Mouse (Mus musculus) lung, adult 2 months (tissue): ENCODE measurements around the gene Sdsl.

Source experiments
- CTCF ChIP-seq: fragments of 200-500 bp; IDR thresholded peaks from 2 replicates; pipeline ENCODE4 v1.5.1; 2011; ENCODE audit warnings: mild to moderate bottlenecking, low read length, control low read depth; ENCODE audit not compliant: insufficient read depth
- POLR2A ChIP-seq: fragments of 200-500 bp; IDR thresholded peaks from 2 replicates; pipeline ENCODE4 v1.6.1; 2011; ENCODE audit warnings: low read depth, mild to moderate bottlenecking, control low read depth, low read length, borderline replicate concordance; ENCODE audit errors: extremely low read depth

DNA sequence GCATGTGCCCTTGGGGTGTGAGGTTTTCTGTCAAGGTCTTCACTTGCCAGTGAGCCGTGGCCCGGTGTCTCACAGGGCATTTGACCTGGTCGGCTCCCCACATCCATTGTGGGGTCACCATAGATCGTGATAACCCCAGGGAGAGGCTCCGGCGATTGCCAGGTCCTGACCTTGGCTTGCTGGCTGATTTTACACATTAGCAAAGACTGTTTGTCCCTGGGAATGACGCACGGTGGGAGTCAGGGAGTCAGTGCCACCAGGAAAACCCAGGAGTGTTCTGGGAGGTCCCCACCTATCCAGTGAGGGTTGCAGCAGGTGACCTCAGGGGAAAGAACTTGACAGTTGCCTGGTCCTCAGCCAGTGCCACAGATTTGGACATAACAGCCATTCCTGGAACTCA lies at the start of gene Sdsl:
- no peak for TF ChIP-seq CTCF
- no peak for TF ChIP-seq POLR2A
